Mouse (Mus musculus): ENCODE results near the gene Grm4.

Grm4 gene

GRCm38 (mm10) chr17:27445364-27446075 lies 75.7 kb downstream of the Grm4 start:
- no peak for ATAC-seq (ENCODE audit: low TSS enrichment)

- ATAC-seq (ENCODE audit: low TSS enrichment), result no peak
Observed at GRCm38 (mm10) chr17:27442538-27443113, 78.6 kb downstream of the Grm4 start.

- ATAC-seq (ENCODE audit: low TSS enrichment), result no peak
Observed at GRCm38 (mm10) chr17:27441778-27442177, 79.4 kb downstream of the Grm4 start.

GRCm38 (mm10) chr17:27435799-27436198 lies 85.4 kb downstream of the Grm4 start:
- ATAC-seq (ENCODE audit: low TSS enrichment), result no peak

- no peak for ATAC-seq (ENCODE audit: low TSS enrichment)
Observed at GRCm38 (mm10) chr17:27435225-27435624, 86.0 kb downstream of the Grm4 start.

GRCm38 (mm10) chr17:27434066-27434465 lies 87.1 kb downstream of the Grm4 start:
- ATAC-seq (ENCODE audit: low TSS enrichment), result no peak

- no peak for ATAC-seq (ENCODE audit: low TSS enrichment)
Observed at GRCm38 (mm10) chr17:27433179-27433680, 88.0 kb downstream of the Grm4 start.

GRCm38 (mm10) chr17:27432145-27432650 lies 89.0 kb downstream of the Grm4 start:
- no peak for ATAC-seq (ENCODE audit: low TSS enrichment)

GRCm38 (mm10) chr17:27431049-27431839 lies 90.0 kb downstream of the Grm4 start:
- no peak for ATAC-seq (ENCODE audit: low TSS enrichment)

- no peak for ATAC-seq (ENCODE audit: low TSS enrichment)
Observed at GRCm38 (mm10) chr17:27429757-27430156, 91.4 kb downstream of the Grm4 start.

GRCm38 (mm10) chr17:27425016-27425415 lies 96.2 kb downstream of the Grm4 start:
- no peak for ATAC-seq (ENCODE audit: low TSS enrichment)

- no peak for ATAC-seq (ENCODE audit: low TSS enrichment)
Observed at GRCm38 (mm10) chr17:27424356-27424755, 96.8 kb downstream of the Grm4 start.

- peak; percentile 50; the same call in 1 of the 2 replicates for ATAC-seq (ENCODE audit: low TSS enrichment)
Observed at GRCm38 (mm10) chr17:27422726-27423381, 98.3 kb downstream of the Grm4 start.

- ATAC-seq (ENCODE audit: low TSS enrichment), result no peak
Observed at GRCm38 (mm10) chr17:27422371-27422725, 98.9 kb downstream of the Grm4 start.

GRCm38 (mm10) chr17:27421837-27422236 lies 99.4 kb downstream of the Grm4 start:
- ATAC-seq (ENCODE audit: low TSS enrichment), result no peak

GRCm38 (mm10) chr17:27409006-27409405 lies 112.2 kb downstream of the Grm4 start:
- no peak for ATAC-seq (ENCODE audit: low TSS enrichment)

- ATAC-seq (ENCODE audit: low TSS enrichment), result no peak
Observed at GRCm38 (mm10) chr17:27408531-27408930, 112.7 kb downstream of the Grm4 start.

GRCm38 (mm10) chr17:27406956-27407355 lies 114.2 kb downstream of the Grm4 start:
- ATAC-seq (ENCODE audit: low TSS enrichment), result no peak

- ATAC-seq (ENCODE audit: low TSS enrichment), result no peak
Observed at GRCm38 (mm10) chr17:27405376-27406024, 115.7 kb downstream of the Grm4 start.

- no peak for ATAC-seq (ENCODE audit: low TSS enrichment)
Observed at GRCm38 (mm10) chr17:27401200-27401599, 120.0 kb downstream of the Grm4 start.

- no peak for ATAC-seq (ENCODE audit: low TSS enrichment)
Observed at GRCm38 (mm10) chr17:27393931-27394330, 127.3 kb downstream of the Grm4 start.

Measured in frontal cortex, adult (tissue).